Mouse (Mus musculus): ENCODE measurements around the gene Slc7a6os.
"Not testable (repeated sequence)": the region's sequence is repeated elsewhere in the genome, so short reads cannot be mapped to it uniquely, and the experiment has no call there.

Gene Slc7a6os

GRCm38 (mm10) chr8:106210821-106211345 is at the start of gene Slc7a6os, which contains the start of gene Prmt7:
Gene Slc7a6os, minus strand, starts transcription at chr8:106210935.
Gene Prmt7, plus strand, starts transcription at chr8:106210936.
- DNase-seq: peak; percentile 95

GRCm38 (mm10) chr8:106259579-106260255 is 49.0 kb upstream of the Slc7a6os start:
- DNase-seq: no peak

- peak; percentile 11 for DNase-seq
Observed at GRCm38 (mm10) chr8:106258169-106258568, 47.4 kb upstream of the Slc7a6os start.

GRCm38 (mm10) chr8:106250186-106250585 is 39.5 kb upstream of the Slc7a6os start:
- no peak for DNase-seq

GRCm38 (mm10) chr8:106237106-106237505 is 26.4 kb upstream of the Slc7a6os start:
- peak; percentile 87 for DNase-seq

- no peak for DNase-seq
Observed at GRCm38 (mm10) chr8:106234567-106235261, 24.0 kb upstream of the Slc7a6os start.

- no peak for DNase-seq
Observed at GRCm38 (mm10) chr8:106232751-106233150, 22.0 kb upstream of the Slc7a6os start.

- no peak for DNase-seq
Observed at GRCm38 (mm10) chr8:106231536-106231935, 20.8 kb upstream of the Slc7a6os start.

GRCm38 (mm10) chr8:106226589-106226988 is 15.9 kb upstream of the Slc7a6os start:
- peak; percentile 52 for DNase-seq

GRCm38 (mm10) chr8:106219620-106220019 is 8.9 kb upstream of the Slc7a6os start:
- DNase-seq: no peak

GRCm38 (mm10) chr8:106213959-106214358 is 3.2 kb upstream of the Slc7a6os start:
- no peak for DNase-seq

- no peak for DNase-seq
Observed at GRCm38 (mm10) chr8:106211421-106211820, 686 bp upstream of the Slc7a6os start.

GRCm38 (mm10) chr8:106210035-106210731 is 552 bp downstream of the Slc7a6os start:
- DNase-seq: no peak

GRCm38 (mm10) chr8:106199596-106199995 is 11.1 kb downstream of the Slc7a6os start:
- DNase-seq: not testable (repeated sequence)

- peak; percentile 53 for DNase-seq
Observed at GRCm38 (mm10) chr8:106198741-106199140, 12.0 kb downstream of the Slc7a6os start.

GRCm38 (mm10) chr8:106194062-106194461 is 16.7 kb downstream of the Slc7a6os start:
- no peak for DNase-seq

- DNase-seq: no peak
Observed at GRCm38 (mm10) chr8:106193162-106193561, 17.6 kb downstream of the Slc7a6os start.

- no peak for DNase-seq
Observed at GRCm38 (mm10) chr8:106191639-106192038, 19.1 kb downstream of the Slc7a6os start.

- DNase-seq: no peak
Observed at GRCm38 (mm10) chr8:106189162-106189561, 21.6 kb downstream of the Slc7a6os start.

GRCm38 (mm10) chr8:106186394-106186793 is 24.3 kb downstream of the Slc7a6os start:
- DNase-seq: no peak

GRCm38 (mm10) chr8:106185628-106186270 is 25.0 kb downstream of the Slc7a6os start:
- no peak for DNase-seq

GRCm38 (mm10) chr8:106178428-106178827 is 32.3 kb downstream of the Slc7a6os start:
- DNase-seq: no peak

GRCm38 (mm10) chr8:106177594-106177993 is 33.1 kb downstream of the Slc7a6os start:
- DNase-seq: no peak

Data from kidney, adult 9 months (tissue).